Mouse (Mus musculus): ENCODE measurements around the gene Ano1.

DNA sequence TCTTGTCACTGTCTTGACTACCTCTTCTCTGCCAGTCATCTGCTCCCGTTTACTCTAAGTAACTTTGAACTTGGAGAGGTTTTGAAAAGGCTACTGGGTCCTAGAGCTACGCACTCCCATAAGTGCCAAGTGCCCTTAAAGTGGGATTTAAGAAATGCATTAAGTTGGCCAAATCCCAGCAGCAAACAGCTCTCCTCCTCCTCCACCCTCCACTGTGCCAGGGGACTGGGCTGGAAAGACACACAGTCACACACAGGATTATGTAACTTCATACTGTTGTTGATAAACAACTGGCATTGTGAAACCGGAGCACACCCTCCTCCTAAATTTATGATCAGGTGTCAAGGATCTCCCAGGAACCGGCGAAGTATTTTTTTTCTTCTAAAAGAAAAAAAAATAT, 71.7 kb downstream of the Ano1 start:
- TF ChIP-seq ZNF384 (IDR thresholded peaks at IDR 0.05; ENCODE audit: low read depth, low read length): no peak
- no peak for TF ChIP-seq HCFC1 (IDR thresholded peaks at IDR 0.05; ENCODE audit: borderline replicate concordance, insufficient read depth, low read length)
- TF ChIP-seq CHD2 (IDR thresholded peaks at IDR 0.05; ENCODE audit: low read depth, low read length): no peak
- no peak for TF ChIP-seq MAFK (IDR thresholded peaks at IDR 0.05; ENCODE audit: insufficient read depth, low read depth, low read length)
